Mouse (Mus musculus): ENCODE data around the gene Hat1.
A peak's percentile ranks its signal among the peaks of the same experiment; 100 is the strongest.
"Not testable (repeated sequence)": the region's sequence is repeated elsewhere in the genome, so short reads cannot be mapped to it uniquely, and the experiment has no call there.

The Hat1 gene

GRCm38 (mm10) chr2:71388951-71389763 is at the start of gene Hat1:
Hat1 (plus strand) TSS chr2:71388958.
- DNase-seq (ENCODE audit: low spot score in 2 of 2) = peak; percentile 94 to 96

GRCm38 (mm10) chr2:71340126-71340525 is 48.6 kb upstream of the Hat1 start:
- no peak for DNase-seq (ENCODE audit: low spot score in 2 of 2)

GRCm38 (mm10) chr2:71343884-71344640 is 44.7 kb upstream of the Hat1 start:
- DNase-seq (ENCODE audit: low spot score in 2 of 2) = peak in 1 of 2 experiments; percentile 12

- DNase-seq (ENCODE audit: low spot score in 2 of 2) = no peak
These were observed 41.6 kb upstream of the Hat1 start for GRCm38 (mm10) chr2:71347160-71347559.

GRCm38 (mm10) chr2:71347732-71348490 is 40.8 kb upstream of the Hat1 start:
- DNase-seq (ENCODE audit: low spot score in 2 of 2) = no peak

- no peak for DNase-seq (ENCODE audit: low spot score in 2 of 2)
These were observed 39.2 kb upstream of the Hat1 start for GRCm38 (mm10) chr2:71349511-71349910.

- no peak for DNase-seq (ENCODE audit: low spot score in 2 of 2)
These were observed 38.6 kb upstream of the Hat1 start for GRCm38 (mm10) chr2:71350181-71350580.

GRCm38 (mm10) chr2:71350904-71351726 is 37.6 kb upstream of the Hat1 start:
- no peak for DNase-seq (ENCODE audit: low spot score in 2 of 2)

GRCm38 (mm10) chr2:71351727-71351987 is 37.1 kb upstream of the Hat1 start:
- DNase-seq (ENCODE audit: low spot score in 2 of 2) = no peak

GRCm38 (mm10) chr2:71353306-71354054 is 35.3 kb upstream of the Hat1 start:
- DNase-seq (ENCODE audit: low spot score in 2 of 2) = no peak

GRCm38 (mm10) chr2:71354055-71354425 is 34.7 kb upstream of the Hat1 start:
- no peak for DNase-seq (ENCODE audit: low spot score in 2 of 2)

GRCm38 (mm10) chr2:71358347-71358746 is 30.4 kb upstream of the Hat1 start:
- no peak for DNase-seq (ENCODE audit: low spot score in 2 of 2)

- no peak for DNase-seq (ENCODE audit: low spot score in 2 of 2)
These were observed 28.6 kb upstream of the Hat1 start for GRCm38 (mm10) chr2:71360192-71360591.

GRCm38 (mm10) chr2:71366618-71367124 is 22.1 kb upstream of the Hat1 start:
- DNase-seq (ENCODE audit: low spot score in 2 of 2) = peak in 1 of 2 experiments; percentile 36

GRCm38 (mm10) chr2:71367125-71367880 is 21.5 kb upstream of the Hat1 start, which contains the start of gene Slc25a12:
Slc25a12 (minus strand) TSS chr2:71367749.
- DNase-seq (ENCODE audit: low spot score in 2 of 2) = peak; percentile 70

GRCm38 (mm10) chr2:71368086-71368485 is 20.7 kb upstream of the Hat1 start:
- DNase-seq (ENCODE audit: low spot score in 2 of 2) = no peak

- peak; percentile 28 to 70 for DNase-seq (ENCODE audit: low spot score in 2 of 2)
These were observed 17.0 kb upstream of the Hat1 start for GRCm38 (mm10) chr2:71371790-71372189.

- DNase-seq (ENCODE audit: low spot score in 2 of 2) = not testable (repeated sequence)
These were observed 16.5 kb upstream of the Hat1 start for GRCm38 (mm10) chr2:71372261-71372660.

- no peak for DNase-seq (ENCODE audit: low spot score in 2 of 2)
These were observed 14.2 kb upstream of the Hat1 start for GRCm38 (mm10) chr2:71374275-71375155.
